Mouse (Mus musculus) lung, postnatal 25 days (tissue): ENCODE results near the gene Kif2c.

Experiments used
- DNase-seq: peaks from one replicate; pipeline ENCODE4 v3.0.0; 2022; ENCODE audit warnings: low spot score

Kif2c gene

DNA sequence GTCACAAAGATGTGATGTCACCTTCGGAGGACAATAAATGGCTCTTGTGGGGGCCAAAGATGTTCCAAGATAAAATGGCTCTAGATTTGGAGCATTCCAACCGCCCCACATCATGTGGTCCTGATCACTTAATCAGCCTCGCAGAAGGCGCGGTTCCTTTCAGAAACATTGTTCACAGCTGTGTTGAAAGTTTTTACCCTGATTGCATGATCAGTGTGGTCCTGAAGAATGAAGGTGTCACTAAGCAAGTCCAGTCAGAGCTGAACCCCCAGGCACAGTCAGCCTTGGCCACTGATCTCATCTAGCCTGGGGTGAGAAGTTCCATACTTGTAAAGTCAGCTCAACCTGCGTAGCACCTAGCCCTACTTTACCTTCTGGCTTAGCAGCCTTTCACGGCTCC, 64.5 kb downstream of the Kif2c start:
- DNase-seq: no peak

DNA sequence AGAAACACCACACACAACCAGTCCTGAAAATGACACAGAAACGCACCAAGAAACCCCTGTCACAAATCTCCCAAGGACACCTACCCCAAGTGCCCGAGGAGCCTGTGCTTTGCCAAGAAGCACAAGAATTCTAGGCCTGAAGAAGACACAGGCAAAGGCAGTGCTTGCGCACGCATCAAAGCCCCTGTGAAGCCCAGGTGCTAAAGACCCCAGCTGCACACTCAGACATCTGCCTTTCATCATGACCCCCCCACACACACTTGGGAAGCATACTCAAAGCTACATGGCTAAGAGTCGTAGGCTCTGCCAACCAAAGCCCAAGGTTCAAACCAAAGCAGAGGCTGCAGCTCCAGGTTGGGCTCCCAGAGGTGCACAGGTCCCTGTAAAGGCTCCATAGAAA, 66.8 kb downstream of the Kif2c start:
- no peak for DNase-seq

DNA sequence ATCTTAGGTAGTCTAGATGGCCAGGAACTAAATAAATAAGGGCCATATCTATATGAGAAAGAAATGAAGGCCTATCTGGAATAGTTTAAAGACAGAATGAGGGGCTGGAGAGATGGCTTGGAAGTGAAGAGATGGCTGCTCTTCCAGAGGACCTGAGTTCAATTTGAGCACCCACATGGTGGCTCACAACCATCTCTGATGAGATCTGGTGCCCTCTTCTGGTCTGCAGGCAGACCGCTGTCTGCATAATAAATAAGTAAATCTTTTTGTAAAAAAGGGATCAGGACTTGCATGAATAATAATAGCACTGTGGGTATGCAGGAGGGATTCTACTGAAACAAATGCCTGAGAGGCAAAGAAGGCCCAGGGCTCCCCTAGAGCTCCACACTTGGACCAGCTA, 69.2 kb downstream of the Kif2c start:
- no peak for DNase-seq

DNA sequence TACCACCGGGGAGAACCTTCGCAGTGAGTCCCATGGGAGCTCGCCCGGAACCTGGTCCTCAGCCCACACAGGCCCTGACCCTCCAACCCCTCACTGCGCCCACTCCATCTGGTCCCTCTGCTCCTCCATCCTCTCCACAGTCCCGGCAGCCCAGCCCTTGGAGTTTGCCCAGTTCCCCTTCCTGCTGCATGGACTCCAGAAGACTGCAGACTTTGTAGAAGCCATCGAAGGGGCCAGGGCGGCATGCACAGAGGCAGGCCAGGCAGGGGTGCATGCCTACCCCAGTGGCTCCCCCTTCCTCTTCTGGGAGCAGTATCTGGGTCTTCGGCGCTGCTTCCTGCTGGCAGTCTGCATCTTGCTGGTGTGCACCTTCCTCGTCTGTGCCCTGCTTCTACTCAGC, 71.5 kb downstream of the Kif2c start:
- no peak for DNase-seq

DNA sequence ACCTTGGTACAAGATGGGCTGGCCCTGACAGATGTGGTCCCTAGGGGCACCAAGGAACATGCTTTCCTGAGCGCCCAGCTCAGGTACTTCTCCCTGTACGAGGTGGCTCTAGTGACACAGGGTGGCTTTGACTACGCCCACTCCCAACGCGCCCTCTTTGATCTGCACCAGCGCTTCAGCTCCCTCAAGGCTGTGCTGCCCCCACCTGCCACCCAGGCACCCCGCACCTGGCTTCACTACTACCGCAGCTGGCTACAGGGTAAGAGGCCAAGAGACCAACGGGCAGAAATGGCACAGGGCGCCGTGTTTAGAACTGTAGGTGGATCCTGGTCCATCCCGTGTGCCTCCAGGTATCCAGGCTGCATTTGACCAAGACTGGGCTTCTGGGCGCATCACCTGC, 72.2 kb downstream of the Kif2c start:
- DNase-seq: no peak
